Comparison of ENCODE assay signal across 8 mouse cellular contexts in genomic region chrX:68677508-68677907, GRCm38 (mm10). TPM values are rescaled to one million over a fixed set of nuclear protein-coding genes. Genes with fewer than 3 reads are reported as not detected.
DNase-seq lines count a peak whose midpoint lies in the region; ATAC-seq lines count a peak whose summit lies in the region.

No protein-coding gene starts in this region.

- no peak for ATAC-seq in heart, embryonic 15.5 days (replicated peaks; ENCODE audit: insufficient number of reproducible peaks, insufficient read depth, low FRiP score, low read depth)

- 11% methylated on average over 1 of the region's 1 CpGs for WGBS in heart, embryonic 15.5 days
- WGBS in limb, embryonic 10.5 days: 47% methylated on average over 1 of the region's 1 CpGs

- no peaks in the 10 kb centered on the region for H3K4me1 ChIP-seq in heart, embryonic 15.5 days (replicated peaks)
- H3K4me1 ChIP-seq in limb, embryonic 10.5 days: no peaks in the 10 kb centered on the region

- DNase-seq in heart, adult 8-10 months (ENCODE audit: low spot score): no peak
- peak; percentile 3 for DNase-seq in thymus, postnatal 14 days
- no peak for DNase-seq in thymus, postnatal 4 days
- no peak for DNase-seq in limb, embryonic 10.5 days (ENCODE audit: low spot score)
- no peak for DNase-seq in ovary, postnatal 10 days (ENCODE audit: low spot score)
- DNase-seq in frontal cortex, postnatal 36 days (ENCODE audit: low spot score in 2 of 2): no peak
- no peak for DNase-seq in thymus, adult 18-20 months

- no peak overlapping the region for H3K27ac ChIP-seq in heart, embryonic 15.5 days
- H3K27ac ChIP-seq in limb, embryonic 10.5 days: no peak overlapping the region

- H3K4me2 ChIP-seq in heart, embryonic 15.5 days: peak overlapping the region; percentile 66

- no peaks in the 10 kb centered on the region for H3K9me3 ChIP-seq in heart, embryonic 15.5 days (replicated peaks)
- H3K9me3 ChIP-seq in limb, embryonic 10.5 days (replicated peaks): no peaks in the 10 kb centered on the region

- peak overlapping the region; percentile 73; the same call in 1 of the 2 replicates for H3K4me3 ChIP-seq in heart, embryonic 15.5 days
- peak overlapping the region; percentile 71; the same call in 1 of the 2 replicates for H3K4me3 ChIP-seq in limb, embryonic 10.5 days

- no peaks in the 10 kb centered on the region for H3K36me3 ChIP-seq in heart, embryonic 15.5 days
- H3K36me3 ChIP-seq in limb, embryonic 10.5 days: no peaks in the 10 kb centered on the region

- H3K27me3 ChIP-seq in heart, embryonic 15.5 days: no peaks in the 10 kb centered on the region
- peaks cover 12% of the 10 kb centered on the region for H3K27me3 ChIP-seq in limb, embryonic 10.5 days (ENCODE audit: low read depth, poor library complexity, severe bottlenecking)

- no peak overlapping the region for H3K9ac ChIP-seq in heart, embryonic 15.5 days

RNA-seq across cellular contexts. Expression of gene Fmr1, which starts 0.8 kb away (rescaled TPM):
- 36.4 and 37.5 TPM in 2 replicates for polyA plus RNA-seq in heart, embryonic 15.5 days (2015; fragmentation: Nextera tagmentation; extraction: Ambion mirVana)
- total RNA-seq in heart, adult 8-10 months (2022): 1 to 10 TPM; 6.8 to 9.0 (median 7.9) TPM
- polyA plus RNA-seq in limb, embryonic 10.5 days (2016; fragmentation: Nextera tagmentation; extraction: Ambion mirVana): 54.3 and 62.3 TPM in 2 replicates
